Mouse (Mus musculus) G1E (cell line): ENCODE measurements around the gene Foxn3. TPM values are rescaled to one million over a fixed set of nuclear protein-coding genes. Genes with fewer than 3 reads are reported as not detected.
A peak's percentile ranks its signal among the peaks of the same experiment; 100 is the strongest.

Source experiments
- ATAC-seq: 2 replicates; pipeline ENCODE4 v1.8.0; 2016; ENCODE audit warnings: mild to moderate bottlenecking; ENCODE audit not compliant: insufficient number of reproducible peaks, poor library complexity, low FRiP score, severe bottlenecking; ENCODE audit errors: extremely low read depth
- DNase-seq: peaks from one replicate; pipeline ENCODE4 v3.0.0; 2012; ENCODE audit warnings: low spot score
- H3K27me3 ChIP-seq: 2 replicates; pipeline ENCODE4 v1.6.1; 2012; ENCODE audit warnings: mild to moderate bottlenecking, low read length, inconsistent platforms; ENCODE audit not compliant: insufficient read depth
- H3K36me3 ChIP-seq: replicated peaks from 2 replicates; pipeline ENCODE3; 2012; ENCODE audit warnings: mild to moderate bottlenecking, inconsistent platforms
- H3K4me1 ChIP-seq: 2 replicates; pipeline ENCODE4 v1.6.1; 2012; ENCODE audit warnings: low read depth, low read length, inconsistent platforms, mixed read lengths; ENCODE audit not compliant: insufficient read depth
- H3K4me3 ChIP-seq: 2 replicates; pipeline ENCODE4 v1.5.1; 2012; ENCODE audit warnings: low read depth, mild to moderate bottlenecking, inconsistent platforms, low read length, moderate library complexity, mixed read lengths
- H3K9me3 ChIP-seq: replicated peaks from 2 replicates; pipeline ENCODE4 v1.6.1; 2012; ENCODE audit warnings: inconsistent platforms
- CTCF ChIP-seq: IDR thresholded peaks from 2 replicates; pipeline ENCODE4 v1.5.1; 2012; ENCODE audit warnings: low read depth, low read length, inconsistent platforms, mixed read lengths
- GATA1 ChIP-seq: IDR thresholded peaks from 2 replicates; pipeline ENCODE4 v1.6.1; 2012; ENCODE audit warnings: borderline replicate concordance, low read length, inconsistent platforms, mixed read lengths
- GATA2 ChIP-seq: IDR thresholded peaks from 2 replicates; pipeline ENCODE4 v1.6.1; 2012; ENCODE audit warnings: low read depth, low read length, inconsistent platforms, borderline replicate concordance
- POLR2AphosphoS5 ChIP-seq: IDR thresholded peaks from 2 replicates; pipeline ENCODE4 v1.6.1; 2012; ENCODE audit warnings: low read depth, low read length, inconsistent platforms; ENCODE audit not compliant: insufficient replicate concordance
- TAL1 ChIP-seq: conservative IDR thresholded peaks from 2 replicates; pipeline ENCODE4 v1.6.1; 2012; ENCODE audit warnings: low read depth, low read length, inconsistent platforms, mixed read lengths
- polyA plus RNA-seq: library from polyadenylated mRNA; stranded (reverse); fragments of >175 nt; gene quantifications from 2 replicates; pipeline ENCODE4 v1.2.3, GENCODE M21; 2012
- total RNA-seq, 2 experiments: library from RNA; stranded (forward) in 1 of 2; stranded (reverse) in 1 of 2; fragments of 200-1000 nt in 1 of 2; fragments of >200 nt in 1 of 2; fragmentation: Nextera tagmentation in 1 of 2; gene quantifications; 2 replicates each; pipeline ENCODE4 v1.2.3; 2014 to 2017

Gene Foxn3
- total RNA-seq (2014; fragmentation: Nextera tagmentation) (85.3 and 111 TPM in 2 replicates), total RNA-seq (2017) (13.6 and 15.1 TPM in 2 replicates), polyA plus RNA-seq (17.8 and 20.1 TPM in 2 replicates)

- Histone ChIP-seq H3K36me3 (no peaks in the 10 kb centered on the region), H3K27me3 (peaks cover 16% of the 10 kb centered on the region; the same call in 1 of the 2 replicates), H3K4me1 (peaks cover 5% of the 10 kb centered on the region; the same call in 1 of the 2 replicates), H3K4me3 (peak within 1 kb of the TSS; percentile 66), H3K9me3 (peaks cover 12% of the 10 kb centered on the region; the same call in 1 of the 2 replicates)
- no peak for TF ChIP-seq TAL1
- DNase-seq (peak; percentile 24), ATAC-seq (no peak)
These were observed at the start of gene Foxn3 for GRCm38 (mm10) chr12:99563219-99564059. TSS of gene Foxn3 (minus strand) at chr12:99563582.

GRCm38 (mm10) chr12:99612181-99612871 lies 48.9 kb upstream of the Foxn3 start:
- no peak for DNase-seq

GRCm38 (mm10) chr12:99610868-99611267 lies 47.5 kb upstream of the Foxn3 start:
- Histone ChIP-seq H3K27me3 (no peaks in the 10 kb centered on the region), H3K36me3 (no peaks in the 10 kb centered on the region), H3K4me1 (no peaks in the 10 kb centered on the region), H3K9me3 (peaks cover 28% of the 10 kb centered on the region), H3K4me3 (no peak overlapping the region)
- no peak for TF ChIP-seq GATA1
- TF ChIP-seq TAL1: no peak
- no peak for TF ChIP-seq CTCF
- no peak for TF ChIP-seq POLR2AphosphoS5
- TF ChIP-seq GATA2: no peak
- DNase-seq (no peak), ATAC-seq (no peak)

More at GRCm38 (mm10) chr12:99612181-99612871, 48.9 kb upstream of the Foxn3 start:
- H3K36me3 ChIP-seq: no peaks in the 10 kb centered on the region
- H3K4me3 ChIP-seq: no peak overlapping the region
- H3K4me1 ChIP-seq: no peaks in the 10 kb centered on the region
- TF ChIP-seq POLR2AphosphoS5: no peak
- TF ChIP-seq CTCF: no peak
- no peak for TF ChIP-seq TAL1
- no peak for TF ChIP-seq GATA2
- TF ChIP-seq GATA1: no peak
- no peaks in the 10 kb centered on the region for H3K27me3 ChIP-seq
- no peak for ATAC-seq
- H3K9me3 ChIP-seq: peaks cover 23% of the 10 kb centered on the region

GRCm38 (mm10) chr12:99610069-99610815 lies 46.9 kb upstream of the Foxn3 start:
- no peak for TF ChIP-seq POLR2AphosphoS5
- TF ChIP-seq GATA2: no peak
- no peak for TF ChIP-seq TAL1
- TF ChIP-seq CTCF: no peak
- TF ChIP-seq GATA1: no peak
- Histone ChIP-seq H3K4me1 (no peaks in the 10 kb centered on the region), H3K36me3 (no peaks in the 10 kb centered on the region), H3K27me3 (no peaks in the 10 kb centered on the region), H3K9me3 (peaks cover 25% of the 10 kb centered on the region), H3K4me3 (no peak overlapping the region)
- no peak for DNase-seq
- ATAC-seq: no peak

- Histone ChIP-seq H3K4me3 (no peak overlapping the region), H3K4me1 (no peaks in the 10 kb centered on the region), H3K9me3 (peaks cover 28% of the 10 kb centered on the region), H3K27me3 (no peaks in the 10 kb centered on the region), H3K36me3 (no peaks in the 10 kb centered on the region)
- DNase-seq (no peak), ATAC-seq (no peak)
- TF ChIP-seq CTCF: no peak
These were observed 46.3 kb upstream of the Foxn3 start for GRCm38 (mm10) chr12:99609643-99610042.
